Mouse (Mus musculus) liver, postnatal 0 days (tissue): ENCODE data around the gene Kmt5a.

Source experiments
- CTCF ChIP-seq: sonication (generic); IDR thresholded peaks from 2 replicates; pipeline ENCODE4 v1.5.1; 2016; ENCODE audit warnings: antibody characterized with exemption, low read depth
- EP300 ChIP-seq: IDR thresholded peaks from 2 replicates; pipeline ENCODE4 v1.6.1; 2016; ENCODE audit warnings: antibody characterized with exemption, low read depth, mild to moderate bottlenecking

DNA sequence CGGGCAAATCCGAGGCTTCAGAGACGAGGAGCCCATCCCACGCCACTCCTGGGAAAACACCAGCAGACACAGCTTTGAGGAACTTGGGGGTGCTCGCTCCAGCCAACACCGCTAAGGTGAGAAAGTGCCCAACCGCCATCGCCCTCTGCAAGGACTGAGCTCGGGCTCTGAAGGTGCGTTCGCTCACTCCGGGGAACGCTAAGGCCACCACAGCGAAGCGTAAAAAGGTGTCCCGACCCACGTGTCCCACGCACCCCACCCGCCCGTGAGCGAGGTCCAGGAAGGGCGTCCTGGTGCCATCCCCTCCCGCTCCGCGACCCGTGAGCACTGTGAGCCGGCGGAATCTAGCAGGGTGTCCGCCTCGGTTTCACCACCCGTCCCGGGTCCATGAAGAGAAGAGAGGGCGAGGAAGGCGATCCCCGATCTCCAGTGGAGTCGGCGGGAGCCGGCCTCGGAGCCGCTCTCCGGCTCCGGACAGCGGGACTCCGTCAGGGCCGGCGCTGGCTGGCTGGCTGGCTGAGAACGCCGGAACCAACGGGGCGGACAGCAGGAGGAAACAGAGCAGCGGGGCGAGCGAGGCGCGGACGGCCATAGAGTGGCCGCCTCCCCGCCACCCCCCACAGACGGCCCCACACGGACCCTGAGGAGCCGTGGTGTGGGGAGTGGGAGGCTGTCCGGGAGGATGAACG, 14.9 kb upstream of the Kmt5a start:
- TF ChIP-seq CTCF (no peak), EP300 (no peak)
